1 mouse cellular context compared by ENCODE assay signal in the genomic region with DNA sequence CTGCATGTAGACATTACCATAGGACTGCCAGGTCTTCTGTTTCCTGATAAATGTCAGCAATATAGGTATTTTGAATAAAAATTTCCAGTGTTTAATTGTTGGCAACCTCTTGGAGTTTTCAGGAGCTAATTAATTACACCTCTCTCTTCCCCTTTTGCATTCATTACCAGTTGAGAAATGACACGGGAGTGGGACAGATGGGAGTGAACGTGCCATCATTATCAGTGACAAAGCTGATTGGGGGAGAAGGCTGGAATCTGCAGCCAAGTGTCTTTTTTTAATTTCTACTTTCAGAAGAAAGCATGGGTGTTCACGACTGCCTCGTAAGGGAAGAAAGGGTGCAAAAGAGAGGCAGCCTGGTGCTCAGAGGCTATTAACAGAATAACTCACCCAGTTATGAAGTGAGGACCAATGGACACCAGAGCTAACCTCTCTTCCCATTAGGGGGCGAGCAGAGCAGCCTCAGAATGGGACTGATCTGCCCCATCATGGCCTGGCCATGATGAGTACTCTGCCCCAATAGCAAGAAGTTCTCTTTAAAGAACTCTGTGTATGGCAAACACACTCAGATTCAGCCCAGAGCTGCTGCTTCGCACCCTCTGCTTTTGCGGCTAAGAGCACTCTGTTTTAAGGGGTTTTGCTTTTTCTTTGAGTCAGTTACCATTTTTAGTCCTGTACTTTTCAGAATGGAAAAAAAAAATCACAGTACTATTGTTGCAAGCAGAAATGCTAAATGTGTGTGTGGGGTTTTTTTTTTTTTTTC.
TF ChIP-seq lines count a peak whose summit lies in the region.

No protein-coding gene starts in this region.

TF ChIP-seq in CH12.LX, 34 proteins besides CTCF, POLR2A, EP300 and RAD21 (continued from another document):
- TF ChIP-seq MAFK (IDR thresholded peaks at IDR 0.05; ENCODE audit: insufficient replicate concordance, low read length) (peak; percentile 81), ZC3H11A (IDR thresholded peaks at IDR 0.05; ENCODE audit: low read depth, low read length) (peak; percentile 10; the same call in 1 of the 2 replicates), UBTF (IDR thresholded peaks at IDR 0.05; ENCODE audit: low read depth, low read length) (no peak), E2F4 (IDR thresholded peaks at IDR 0.05; ENCODE audit: insufficient replicate concordance, low read depth, low read length) (no peak), IRF4 (IDR thresholded peaks at IDR 0.05; ENCODE audit: low read depth, low read length) (peak; percentile 99), NRF1 (IDR thresholded peaks at IDR 0.05; ENCODE audit: low read depth, low read length) (peak; percentile 39; the same call in 1 of the 2 replicates), JUND (conservative IDR thresholded peaks at IDR 0.05; ENCODE audit: low read depth, low read length) (peak; percentile 96), MYC (IDR thresholded peaks at IDR 0.05; ENCODE audit: low read depth, low read length) (peak; percentile 84), CHD2 (IDR thresholded peaks at IDR 0.05; ENCODE audit: low read length) (peak; percentile 85), ZMIZ1 (IDR thresholded peaks at IDR 0.05; ENCODE audit: low read depth, low read length) (peak; percentile 77), ZKSCAN1 (IDR thresholded peaks at IDR 0.05; ENCODE audit: borderline replicate concordance, low read depth, low read length) (no peak), ELF1 (IDR thresholded peaks at IDR 0.05; ENCODE audit: low read depth, low read length) (no peak), USF1 (IDR thresholded peaks at IDR 0.05; ENCODE audit: low read depth, low read length) (no peak), NELFE (IDR thresholded peaks at IDR 0.05; ENCODE audit: low read depth, low read length) (peak; percentile 66; the same call in 1 of the 2 replicates), PAX5 (IDR thresholded peaks at IDR 0.05; ENCODE audit: low read length) (no peak), ZNF384 (IDR thresholded peaks at IDR 0.05; ENCODE audit: low read depth, low read length) (peak; percentile 99), TCF12 (IDR thresholded peaks at IDR 0.05; ENCODE audit: low read depth, low read length) (peak; percentile 89), SMC3 (IDR thresholded peaks at IDR 0.05; ENCODE audit: low read depth, low read length) (peak; percentile 59), HCFC1 (IDR thresholded peaks at IDR 0.05; ENCODE audit: low read depth, low read length) (peak; percentile 39), SIN3A (IDR thresholded peaks at IDR 0.05; ENCODE audit: low read length) (peak; percentile 72; the same call in 1 of the 2 replicates), BHLHE40 (IDR thresholded peaks at IDR 0.05; ENCODE audit: low read depth, low read length) (peak; percentile 85), ETS1 (conservative IDR thresholded peaks at IDR 0.05; ENCODE audit: low read depth, low read length) (peak; percentile 93), GABPA (IDR thresholded peaks at IDR 0.05; ENCODE audit: insufficient replicate concordance, low read depth, low read length) (0 out of 2 replicates have a peak, but pooled peaks have one; percentile 7), MEF2A (IDR thresholded peaks at IDR 0.05; ENCODE audit: borderline replicate concordance, low read depth, low read length) (peak; percentile 100), USF2 (conservative IDR thresholded peaks at IDR 0.05; ENCODE audit: low read depth, low read length) (no peak), MXI1 (IDR thresholded peaks at IDR 0.05; ENCODE audit: low read depth, low read length) (peak; percentile 82), KAT2A (IDR thresholded peaks at IDR 0.05; ENCODE audit: insufficient replicate concordance, low read length) (0 out of 2 replicates have a peak, but pooled peaks have one; percentile 63), MAX (IDR thresholded peaks at IDR 0.05; ENCODE audit: low read length) (peak; percentile 91), POLR2AphosphoS2 (IDR thresholded peaks at IDR 0.05; ENCODE audit: low read depth, low read length) (peak; percentile 56; the same call in 1 of the 2 replicates), RCOR1 (conservative IDR thresholded peaks at IDR 0.05; ENCODE audit: low read depth, low read length) (peak; percentile 93), TBP (conservative IDR thresholded peaks at IDR 0.05; ENCODE audit: low read depth, low read length) (no peak; the same call in 1 of the 2 replicates)
TF ChIP-seq in CH12.LX: peak in this region for 26.
